Mouse (Mus musculus) liver, embryonic 16.5 days (tissue): ENCODE data around the gene Ppp4r4. TPM values are rescaled to one million over a fixed set of nuclear protein-coding genes. Genes with fewer than 3 reads are reported as not detected.

Experiments used
- ATAC-seq: fragments of 200-750 bp; cut with Nextera tagmentation; 2 replicates; pipeline ENCODE4 v1.8.0; 2017; ENCODE audit warnings: low read depth, mild to moderate bottlenecking, moderate number of reproducible peaks, moderate library complexity
- H3K27ac ChIP-seq: fragments of 300-500 bp; sonication (generic); 2 replicates; pipeline ENCODE4 v1.5.1; 2014; ENCODE audit warnings: mild to moderate bottlenecking, low read length
- H3K27me3 ChIP-seq: fragments of 300-500 bp; sonication (generic); 2 replicates; pipeline ENCODE4 v1.6.1; 2014; ENCODE audit warnings: low read depth, low read length, mixed read lengths; ENCODE audit not compliant: control insufficient read depth, insufficient read depth
- H3K36me3 ChIP-seq: fragments of 300-500 bp; sonication (generic); 2 replicates; pipeline ENCODE4 v1.6.1; 2014; ENCODE audit warnings: mild to moderate bottlenecking; ENCODE audit not compliant: control insufficient read depth, insufficient read depth
- H3K4me1 ChIP-seq: fragments of 300-500 bp; sonication (generic); 2 replicates; pipeline ENCODE4 v1.6.1; 2014; ENCODE audit warnings: low read depth, low read length, mixed read lengths; ENCODE audit not compliant: control insufficient read depth
- H3K4me2 ChIP-seq: fragments of 300-500 bp; sonication (generic); 2 replicates; pipeline ENCODE4 v1.6.1; 2014; ENCODE audit warnings: low read depth, low read length, mixed read lengths
- H3K4me3 ChIP-seq: fragments of 300-500 bp; sonication (generic); 2 replicates; pipeline ENCODE4 v1.5.1; 2014; ENCODE audit warnings: low read depth, mild to moderate bottlenecking, low read length
- H3K9ac ChIP-seq: fragments of 300-500 bp; sonication (generic); 2 replicates; pipeline ENCODE4 v1.6.1; 2014; ENCODE audit warnings: low read depth, low read length
- H3K9me3 ChIP-seq: fragments of 300-500 bp; sonication (generic); replicated peaks from 2 replicates; pipeline ENCODE4 v1.6.1; 2016; ENCODE audit warnings: low read length; ENCODE audit not compliant: control insufficient read depth
- WGBS: fragments of 180-500 bp; shearing (Covaris S2); extraction: QIAGEN DNeasy Blood & Tissue Kit; methylation state at CpG from one replicate; pipeline ENCODE4 v1.1.7; 2014; ENCODE audit not compliant: insufficient replicate concordance; 5-methylcytosine and 5-hydroxymethylcytosine counted together
- polyA plus RNA-seq: library from polyadenylated mRNA; unstranded; fragments of >200 nt; fragmentation: Nextera tagmentation; extraction: Ambion mirVana; gene quantifications from 2 replicates; pipeline ENCODE4 v1.2.1, GENCODE M21; 2015

Ppp4r4 gene
- polyA plus RNA-seq, 1 experiment from 2014 or later = 1.6 TPM

DNA sequence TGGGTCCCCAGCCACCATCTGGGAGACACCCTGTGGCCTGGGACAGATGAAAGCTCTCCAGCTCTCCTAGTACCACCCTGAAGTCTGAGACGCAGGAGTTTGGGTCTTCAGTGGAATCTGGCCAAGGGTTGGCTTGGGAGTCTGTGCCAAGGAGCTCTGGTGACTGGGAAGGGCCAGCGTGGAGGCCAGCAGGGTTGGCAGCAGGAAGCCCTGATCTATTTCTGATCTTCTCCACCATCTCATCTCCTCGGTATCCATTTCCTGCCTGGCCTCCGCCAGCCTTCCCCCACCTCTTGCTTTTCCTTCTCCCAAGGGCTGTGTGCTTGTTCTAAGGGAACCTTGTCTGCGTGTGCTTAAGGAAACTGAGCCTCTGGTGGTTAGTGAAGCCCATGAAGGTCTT is 33.3 kb upstream of the Ppp4r4 start:
- Histone ChIP-seq H3K27ac (no peak overlapping the region), H3K4me2 (no peak overlapping the region), H3K4me3 (no peak overlapping the region), H3K4me1 (no peaks in the 10 kb centered on the region), H3K36me3 (no peaks in the 10 kb centered on the region), H3K9me3 (no peaks in the 10 kb centered on the region), H3K27me3 (no peaks in the 10 kb centered on the region), H3K9ac (no peak overlapping the region)
- WGBS = 32% methylated on average over 5 of the region's 5 CpGs
- no peak for ATAC-seq

DNA sequence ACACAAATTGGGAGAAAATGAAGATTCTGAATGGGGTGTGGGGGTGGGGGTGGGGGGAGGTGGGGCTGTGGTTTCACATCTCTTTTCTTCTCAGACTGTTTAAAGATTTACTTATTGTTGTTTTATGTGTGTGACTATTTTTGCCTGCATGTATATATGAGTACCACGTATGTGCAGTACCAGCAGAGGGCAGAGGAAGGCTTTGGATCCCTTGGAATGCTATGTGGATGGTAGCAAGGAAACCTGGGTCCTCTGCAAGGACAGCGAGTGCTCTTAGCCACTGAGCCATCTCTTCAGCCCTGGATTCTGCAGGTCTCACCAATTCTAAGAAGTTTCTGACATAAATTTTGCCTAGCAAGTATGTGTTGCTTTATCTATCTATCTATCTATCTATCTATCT is 32.8 kb upstream of the Ppp4r4 start:
- no peaks in the 10 kb centered on the region for H3K9me3 ChIP-seq
- no peak overlapping the region for H3K27ac ChIP-seq
- no peak for ATAC-seq
- WGBS = 46% methylated on average over 2 of the region's 2 CpGs
- H3K27me3 ChIP-seq = no peaks in the 10 kb centered on the region
- H3K9ac ChIP-seq = no peak overlapping the region
- H3K4me3 ChIP-seq = no peak overlapping the region
- H3K4me1 ChIP-seq = no peaks in the 10 kb centered on the region
- no peaks in the 10 kb centered on the region for H3K36me3 ChIP-seq
- H3K4me2 ChIP-seq = no peak overlapping the region

DNA sequence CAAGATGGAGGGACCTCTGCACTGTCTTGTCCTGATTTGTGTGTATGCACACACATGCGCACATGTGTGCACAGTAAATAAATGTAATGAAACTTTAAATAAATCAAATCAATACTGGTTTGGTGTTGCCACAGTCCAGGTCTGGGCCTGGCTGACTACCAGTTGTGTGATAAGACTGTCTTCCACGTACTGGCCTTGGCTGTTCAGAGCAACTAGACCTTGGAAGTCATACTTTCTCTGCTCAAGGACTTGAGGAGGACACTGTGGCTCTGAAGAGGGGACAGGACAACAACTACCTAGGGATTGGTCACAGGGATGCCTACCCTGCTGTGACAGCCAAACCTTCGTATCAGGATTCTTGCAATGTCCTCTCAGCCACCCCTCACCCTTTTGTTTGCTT is 28.8 kb upstream of the Ppp4r4 start:
- Histone ChIP-seq H3K9ac (no peak overlapping the region), H3K36me3 (no peaks in the 10 kb centered on the region), H3K27me3 (no peaks in the 10 kb centered on the region), H3K4me1 (no peaks in the 10 kb centered on the region), H3K4me2 (no peak overlapping the region), H3K9me3 (no peaks in the 10 kb centered on the region), H3K4me3 (no peak overlapping the region), H3K27ac (no peak overlapping the region)
- ATAC-seq = no peak
- 35% methylated on average over 3 of the region's 3 CpGs for WGBS

DNA sequence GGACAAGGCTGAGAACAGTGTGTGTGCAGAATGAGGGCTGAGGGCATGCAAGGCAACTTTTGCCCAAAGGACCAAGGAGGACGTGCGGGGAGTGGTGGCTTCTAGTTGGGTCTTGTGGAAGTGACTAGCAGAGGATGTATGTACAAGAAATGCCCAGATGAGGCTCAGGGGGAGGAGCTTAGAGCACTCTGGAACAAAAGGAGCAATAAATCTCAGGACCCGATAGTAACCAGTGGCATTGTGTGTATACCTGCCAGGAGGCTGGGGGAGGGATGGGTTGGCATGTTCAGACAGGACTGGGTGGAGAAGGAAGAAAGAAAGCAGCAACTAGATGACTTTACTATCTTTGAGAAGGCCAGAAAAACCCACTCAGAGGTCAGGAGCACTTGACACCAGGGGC is 27.7 kb upstream of the Ppp4r4 start:
- Histone ChIP-seq H3K9ac (no peak overlapping the region), H3K4me1 (no peaks in the 10 kb centered on the region), H3K27me3 (no peaks in the 10 kb centered on the region), H3K9me3 (no peaks in the 10 kb centered on the region), H3K36me3 (no peaks in the 10 kb centered on the region), H3K4me2 (no peak overlapping the region), H3K4me3 (no peak overlapping the region), H3K27ac (no peak overlapping the region)
- WGBS = 50% methylated on average over 3 of the region's 3 CpGs
- ATAC-seq = no peak

DNA sequence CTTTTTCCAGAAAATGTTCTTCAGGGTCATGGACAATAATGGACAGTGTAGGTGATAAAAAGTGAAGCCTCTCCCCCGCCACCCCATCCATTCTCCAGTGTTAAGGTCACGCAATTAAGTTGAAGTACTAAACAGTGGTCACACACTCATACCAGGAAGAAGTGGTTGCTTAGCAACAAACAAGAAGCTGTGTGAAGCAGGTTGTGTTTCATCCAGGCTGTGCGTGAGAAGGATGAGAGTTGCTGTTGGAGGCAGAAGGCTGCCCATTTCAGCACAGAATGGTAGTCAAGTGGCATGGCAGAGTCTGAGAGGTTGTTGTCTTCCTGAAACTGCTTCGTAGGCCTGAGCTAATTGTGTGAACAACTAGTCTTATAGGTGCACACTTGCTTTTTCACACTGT is 23.7 kb upstream of the Ppp4r4 start:
- Histone ChIP-seq H3K4me1 (no peaks in the 10 kb centered on the region), H3K9ac (no peak overlapping the region), H3K36me3 (no peaks in the 10 kb centered on the region), H3K4me2 (no peak overlapping the region), H3K27ac (no peak overlapping the region), H3K27me3 (no peaks in the 10 kb centered on the region), H3K9me3 (no peaks in the 10 kb centered on the region), H3K4me3 (no peak overlapping the region)
- no peak for ATAC-seq
- 60% methylated on average over 4 of the region's 4 CpGs for WGBS

DNA sequence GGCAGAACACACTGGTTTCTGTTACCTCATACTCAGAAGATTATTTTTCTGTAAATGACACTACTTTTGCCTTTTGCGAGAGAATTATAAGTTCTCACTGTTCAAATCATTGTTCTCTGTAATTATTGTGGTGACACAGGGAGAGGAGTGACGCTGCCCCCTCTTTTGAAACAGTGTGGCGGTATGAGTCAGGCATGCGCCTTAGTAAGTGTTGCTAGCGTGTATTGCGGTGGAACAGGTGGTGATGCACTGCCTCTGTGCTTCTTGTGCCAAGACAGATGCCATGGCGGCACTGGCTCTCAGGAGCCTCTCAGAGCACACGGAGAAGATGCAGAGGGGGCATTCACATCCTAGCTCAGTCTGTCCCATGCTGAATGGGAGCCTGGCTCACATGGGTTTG is 22.2 kb upstream of the Ppp4r4 start:
- Histone ChIP-seq H3K4me2 (no peak overlapping the region), H3K36me3 (no peaks in the 10 kb centered on the region), H3K4me3 (no peak overlapping the region), H3K27me3 (no peaks in the 10 kb centered on the region), H3K9me3 (no peaks in the 10 kb centered on the region), H3K9ac (no peak overlapping the region), H3K27ac (no peak overlapping the region), H3K4me1 (no peaks in the 10 kb centered on the region)
- WGBS = 74% methylated on average over 8 of the region's 8 CpGs
- ATAC-seq = no peak

DNA sequence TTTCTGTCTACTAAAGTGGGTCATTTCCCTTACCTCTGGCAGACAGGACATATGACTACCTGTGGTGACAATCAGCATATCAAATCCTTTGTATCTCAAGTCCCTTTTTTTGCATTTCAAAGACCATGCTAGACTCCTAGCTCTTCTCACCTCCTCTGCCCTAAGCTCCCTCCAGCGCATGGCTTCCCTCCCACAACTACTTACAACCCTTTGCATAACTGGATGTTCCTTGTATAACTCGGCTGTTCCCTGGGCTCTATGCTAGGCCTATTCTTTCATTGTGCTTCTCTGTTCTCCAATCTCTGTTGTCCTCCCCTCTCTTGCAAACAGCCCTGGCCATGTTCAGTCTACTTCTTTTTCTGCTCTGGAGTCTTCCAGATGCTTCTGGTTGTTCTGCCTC is 20.5 kb upstream of the Ppp4r4 start:
- no peaks in the 10 kb centered on the region for H3K4me1 ChIP-seq
- ATAC-seq = no peak
- 30% methylated on average over 2 of the region's 2 CpGs for WGBS

DNA sequence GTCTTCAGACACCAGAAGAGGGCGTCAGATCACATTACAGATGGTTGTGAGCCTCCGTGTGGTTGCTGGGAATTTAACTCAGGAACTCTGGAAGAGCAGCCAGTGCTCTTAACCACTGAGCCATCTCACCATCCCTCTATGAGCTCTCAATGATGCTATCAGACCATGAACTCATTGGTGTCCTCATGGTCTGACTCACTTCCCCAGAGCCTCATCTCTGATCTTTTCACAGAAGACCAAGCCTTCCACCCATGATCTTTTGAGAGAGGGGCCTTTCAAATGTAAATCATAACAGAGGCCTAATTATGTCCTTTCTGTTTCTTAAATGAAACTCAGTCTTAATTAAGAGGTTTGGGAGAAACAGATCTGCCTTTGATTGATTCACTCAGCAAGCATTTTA is 19.0 kb upstream of the Ppp4r4 start:
- H3K9ac ChIP-seq = no peak overlapping the region
- ATAC-seq = no peak
- H3K4me1 ChIP-seq = no peaks in the 10 kb centered on the region
- no peaks in the 10 kb centered on the region for H3K36me3 ChIP-seq
- 34% methylated on average over 2 of the region's 2 CpGs for WGBS
- no peak overlapping the region for H3K4me2 ChIP-seq
- no peaks in the 10 kb centered on the region for H3K27me3 ChIP-seq
- no peaks in the 10 kb centered on the region for H3K9me3 ChIP-seq
- H3K27ac ChIP-seq = no peak overlapping the region
- no peak overlapping the region for H3K4me3 ChIP-seq

More for the DNA sequence above, 20.5 kb upstream of the Ppp4r4 start:
- Histone ChIP-seq H3K4me2 (no peak overlapping the region), H3K9me3 (no peaks in the 10 kb centered on the region), H3K9ac (no peak overlapping the region), H3K36me3 (no peaks in the 10 kb centered on the region), H3K27me3 (no peaks in the 10 kb centered on the region), H3K4me3 (no peak overlapping the region), H3K27ac (no peak overlapping the region)

DNA sequence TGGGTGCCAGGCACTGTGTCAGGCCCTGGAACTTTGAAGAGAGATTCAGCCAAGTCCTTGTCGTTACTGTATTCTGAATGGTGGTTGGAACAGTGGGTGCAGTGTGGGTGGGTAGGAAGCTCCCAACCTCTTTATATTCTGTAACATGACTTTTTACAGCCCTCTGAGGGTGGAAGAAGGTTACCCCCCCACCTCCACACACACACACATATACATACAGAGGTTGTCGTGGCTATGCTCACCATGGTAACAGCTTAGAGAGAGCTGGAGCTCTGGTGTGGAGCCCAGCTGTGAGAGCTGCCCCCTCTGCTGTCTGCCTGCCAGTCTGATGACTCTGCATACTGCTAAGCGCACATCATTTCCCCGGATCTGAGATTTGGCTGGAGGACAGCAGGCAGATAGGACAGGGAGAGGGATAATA is 18.6 kb upstream of the Ppp4r4 start:
- WGBS = 29% methylated on average over 4 of the region's 4 CpGs
- Histone ChIP-seq H3K27ac (no peak overlapping the region), H3K4me3 (no peak overlapping the region), H3K36me3 (no peaks in the 10 kb centered on the region), H3K27me3 (no peaks in the 10 kb centered on the region), H3K9ac (no peak overlapping the region), H3K9me3 (no peaks in the 10 kb centered on the region), H3K4me1 (no peaks in the 10 kb centered on the region), H3K4me2 (no peak overlapping the region)
- no peak for ATAC-seq

DNA sequence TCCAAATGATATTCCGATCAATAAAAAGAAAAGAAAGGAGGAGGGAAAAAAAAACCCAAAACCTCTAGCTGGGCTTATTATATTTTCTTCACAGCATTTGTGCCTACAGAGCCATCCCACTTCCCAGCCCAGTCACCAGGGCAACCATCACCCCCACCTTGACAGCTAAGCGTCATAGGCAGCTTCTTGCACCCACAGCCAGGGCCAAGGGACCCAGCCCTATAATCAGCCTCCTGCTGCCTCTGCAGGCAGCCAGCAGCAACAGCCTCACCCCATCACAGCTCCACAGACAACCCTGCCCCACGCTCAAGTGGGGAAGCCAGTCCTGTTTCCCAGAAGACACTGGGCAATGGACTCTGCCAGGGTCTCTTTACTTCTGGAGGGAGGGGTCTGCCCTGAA is 17.7 kb upstream of the Ppp4r4 start:
- Histone ChIP-seq H3K36me3 (no peaks in the 10 kb centered on the region), H3K9ac (no peak overlapping the region), H3K4me1 (no peaks in the 10 kb centered on the region), H3K27me3 (no peaks in the 10 kb centered on the region), H3K27ac (no peak overlapping the region), H3K9me3 (no peaks in the 10 kb centered on the region), H3K4me3 (no peak overlapping the region), H3K4me2 (no peak overlapping the region)
- no peak for ATAC-seq
- WGBS = 45% methylated on average over 3 of the region's 3 CpGs
